Mouse (Mus musculus) frontal cortex, adult (tissue): ENCODE results near the gene Rerg.

Source experiments
- ATAC-seq: cut with Nextera tagmentation; 2 replicates; pipeline ENCODE4 v1.9.2; 2017; ENCODE audit warnings: mild to moderate bottlenecking, moderate library complexity, mixed read lengths; ENCODE audit not compliant: low TSS enrichment

Rerg gene

DNA sequence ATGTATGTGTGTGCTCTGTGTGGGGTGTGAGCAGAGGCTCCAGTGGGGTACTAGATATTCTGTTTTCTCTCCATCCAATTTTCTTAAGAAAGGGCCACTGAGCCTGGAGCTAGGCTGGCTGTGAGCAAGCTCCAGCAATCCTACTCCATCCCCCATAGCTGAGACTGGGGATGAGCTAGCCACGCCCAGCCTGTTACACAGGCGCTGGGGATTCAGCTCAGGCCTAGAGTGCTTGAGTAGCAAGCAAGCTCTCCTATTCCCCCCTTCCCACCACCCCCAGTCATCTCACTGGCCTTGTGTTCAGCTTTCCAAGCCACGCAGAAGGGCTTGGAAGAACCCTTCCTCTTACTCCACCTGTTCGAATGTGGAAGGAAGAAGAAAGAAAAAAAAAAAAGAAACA lies 7.2 kb downstream of the Rerg start:
- ATAC-seq = no peak

DNA sequence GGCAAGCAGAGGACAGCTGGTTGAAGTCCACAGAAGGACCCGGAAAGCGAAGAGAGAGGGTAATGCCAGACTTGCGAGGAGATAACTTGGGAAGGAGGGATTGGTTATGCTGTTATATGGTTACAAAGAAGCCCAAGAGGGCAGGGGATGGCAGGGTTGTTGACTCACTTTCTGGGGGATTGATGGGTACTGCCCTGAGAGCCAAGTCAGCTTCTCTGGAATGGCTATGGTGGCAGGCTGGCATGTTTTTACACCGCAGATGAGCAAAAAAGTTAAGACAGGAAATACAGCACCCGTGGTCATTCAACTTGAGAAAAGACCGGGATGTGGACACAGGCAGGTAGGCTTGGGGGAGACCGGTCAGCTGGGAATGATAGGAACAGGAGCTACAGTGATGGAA lies 7.8 kb downstream of the Rerg start:
- no peak for ATAC-seq

DNA sequence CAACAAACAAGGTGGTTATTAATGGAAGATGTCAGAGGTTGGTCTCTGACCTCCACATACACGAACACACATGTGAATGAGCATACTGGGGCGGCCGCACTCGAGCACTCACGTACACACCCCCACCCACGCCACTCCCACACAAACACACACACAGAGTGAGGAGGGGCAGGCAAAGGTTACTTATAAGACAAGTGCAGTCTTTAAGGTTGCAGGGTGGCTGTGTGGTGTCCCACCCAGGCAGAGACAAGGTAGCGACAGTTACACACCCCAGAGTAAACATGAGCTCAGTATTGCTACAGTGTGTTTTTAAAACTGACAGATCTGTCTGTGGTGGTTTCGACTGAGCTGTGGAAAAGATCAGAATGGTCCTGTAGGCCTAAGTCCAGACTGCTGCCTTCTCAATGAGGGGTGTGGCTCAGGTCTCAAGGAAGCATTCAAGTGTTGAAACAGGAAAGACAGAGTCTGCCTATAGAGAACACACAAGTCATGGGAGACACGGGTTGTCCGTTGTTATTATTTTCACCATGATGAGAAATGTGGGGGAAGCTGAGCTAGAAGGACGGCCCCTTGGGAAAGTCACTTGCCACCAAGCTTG lies 8.7 kb downstream of the Rerg start:
- ATAC-seq = no peak

DNA sequence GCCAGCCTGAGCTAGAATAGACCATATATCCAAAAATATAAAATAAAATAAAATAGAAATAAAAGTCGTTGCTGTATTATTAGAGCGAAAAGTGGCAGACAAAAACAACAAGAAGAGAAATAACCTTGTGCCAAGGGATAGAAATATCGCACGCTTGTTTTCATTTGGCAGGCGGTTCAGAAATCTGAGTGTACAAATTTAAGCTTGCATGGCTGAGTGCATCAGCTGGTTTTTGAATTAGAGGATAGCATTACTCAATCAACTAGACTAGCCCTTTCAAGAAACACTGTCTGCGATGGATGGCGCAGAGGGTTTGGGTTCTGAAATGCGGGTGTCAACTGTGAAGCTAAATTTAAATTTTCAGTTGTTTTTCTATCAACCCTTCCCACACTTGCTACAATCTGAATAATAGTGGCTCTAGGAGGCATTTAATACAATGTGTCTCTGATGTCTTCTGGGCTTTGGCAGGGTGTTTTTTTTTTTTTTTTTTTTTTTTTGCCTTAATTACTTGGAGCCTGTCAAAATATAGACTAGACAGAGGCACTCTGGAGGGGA lies 10.8 kb downstream of the Rerg start:
- peak; percentile 23; the same call in 1 of the 2 replicates for ATAC-seq

DNA sequence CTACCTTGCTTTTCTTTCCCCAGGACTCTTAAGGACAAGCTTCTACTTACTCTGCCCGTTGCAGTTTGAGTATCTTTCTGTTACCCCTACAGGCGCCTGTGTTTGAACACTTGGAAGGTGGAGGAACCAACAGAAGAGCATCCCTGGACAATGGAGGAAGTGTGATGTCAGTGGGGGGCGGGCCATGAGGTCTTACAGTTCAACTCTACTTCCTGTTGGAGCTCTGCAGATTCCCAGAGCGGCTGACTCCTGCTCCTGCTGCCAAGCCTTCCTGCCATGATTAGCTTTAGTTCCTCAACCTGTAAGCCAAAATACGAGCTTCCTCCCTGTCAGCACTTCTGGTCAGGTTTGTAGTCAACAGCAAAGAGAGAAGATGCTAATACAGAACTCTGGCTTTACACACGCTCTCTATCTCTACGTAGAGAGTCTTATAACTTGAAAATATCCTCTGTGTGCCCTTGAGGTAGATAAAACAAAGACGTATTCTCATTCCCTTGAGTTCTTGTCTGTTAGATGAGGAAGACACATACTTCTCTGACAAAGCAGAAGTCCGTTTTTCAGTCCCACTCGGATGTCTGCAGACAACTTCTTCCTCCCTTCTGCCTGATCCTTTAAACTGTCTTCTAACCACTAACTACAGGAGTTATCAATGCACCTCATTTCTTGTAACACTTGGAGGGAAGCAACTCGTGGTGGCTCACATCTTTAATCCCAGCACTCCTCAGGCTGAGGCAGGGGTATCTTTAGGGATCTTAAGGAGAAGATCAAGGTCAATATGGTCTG lies 13.7 kb downstream of the Rerg start:
- ATAC-seq = no peak

DNA sequence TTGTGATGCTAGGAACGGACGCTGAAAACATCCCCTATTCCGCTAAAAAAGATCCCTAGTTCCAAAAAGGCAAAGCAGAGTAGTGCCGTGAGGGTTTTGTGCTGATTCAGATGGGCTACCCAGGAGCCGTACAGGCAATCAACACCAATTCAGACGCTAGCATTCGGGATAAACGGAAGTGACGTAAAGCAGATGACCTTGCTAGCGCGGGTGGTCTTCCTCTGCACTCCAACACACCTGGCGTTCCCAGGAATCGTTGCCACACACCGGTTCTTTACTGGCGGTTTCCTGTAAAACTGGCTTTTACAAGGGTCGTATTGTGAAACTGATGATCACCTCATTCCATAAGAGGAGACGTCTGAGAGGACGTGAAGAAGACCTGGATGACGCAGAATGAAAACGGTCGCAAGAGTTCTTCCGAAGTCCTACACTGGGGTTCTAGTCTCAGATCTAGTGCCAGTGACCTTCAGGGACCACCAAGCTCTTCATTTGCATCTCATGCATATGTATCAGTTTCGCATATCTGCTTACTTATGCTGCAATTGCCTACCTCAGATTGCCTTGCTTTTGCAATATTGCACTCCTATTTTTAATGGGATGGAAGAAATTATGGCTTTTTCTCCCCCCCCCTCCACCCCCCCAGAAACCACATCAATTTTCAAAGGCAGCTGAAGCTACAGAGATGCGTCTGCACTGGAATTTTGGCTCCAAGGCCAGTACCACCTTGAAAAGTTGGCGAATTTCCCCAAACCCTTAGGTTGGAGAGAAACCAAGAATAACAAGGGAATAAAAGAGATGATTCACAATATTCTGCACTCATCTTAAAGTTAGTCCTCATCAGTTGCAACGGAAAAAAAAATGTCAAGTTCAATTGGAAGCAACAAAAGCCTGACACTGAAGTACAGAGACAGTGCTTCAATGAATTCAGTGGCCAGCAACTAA lies 14.8 kb downstream of the Rerg start:
- ATAC-seq = peak; percentile 34; the same call in 1 of the 2 replicates

DNA sequence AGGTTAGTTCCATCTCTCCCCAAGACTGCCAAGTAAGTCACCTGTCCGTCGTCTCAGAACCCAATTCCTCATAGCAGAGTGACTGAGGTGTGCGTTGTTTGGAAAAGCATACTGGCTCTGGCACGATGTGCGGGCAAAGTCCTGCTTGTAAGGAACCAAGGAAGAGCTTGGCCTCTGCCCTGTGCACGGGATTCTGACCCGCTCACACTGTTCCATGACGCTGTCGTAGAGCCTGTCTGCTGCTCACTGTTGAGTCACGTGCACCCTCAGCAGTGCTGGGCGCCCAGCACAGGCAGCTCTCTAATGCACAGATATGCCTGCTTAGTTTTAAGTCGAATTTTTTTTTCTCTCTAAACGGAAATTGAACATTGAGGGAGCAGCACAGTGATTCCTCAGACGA lies 17.3 kb downstream of the Rerg start:
- ATAC-seq = no peak

DNA sequence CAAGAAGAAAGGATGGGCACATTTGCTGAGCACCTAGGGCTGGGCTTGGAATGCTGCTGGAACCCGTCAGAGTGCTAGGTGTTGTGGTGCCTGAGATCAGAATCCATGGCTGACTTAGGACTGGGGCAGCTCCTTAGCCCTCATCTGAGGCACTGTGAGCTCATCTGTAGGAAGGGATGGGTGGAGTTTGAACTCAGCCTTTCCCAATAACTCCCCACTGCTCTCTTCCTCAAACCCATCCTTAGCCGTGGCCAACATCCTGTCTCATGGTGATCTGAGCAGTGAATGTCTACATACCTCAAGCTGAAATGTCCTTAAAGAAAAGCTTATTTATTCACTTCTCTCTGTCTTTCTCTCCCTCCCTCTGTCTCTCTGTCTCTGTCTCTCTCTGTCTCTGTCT lies 19.3 kb downstream of the Rerg start:
- ATAC-seq = no peak

DNA sequence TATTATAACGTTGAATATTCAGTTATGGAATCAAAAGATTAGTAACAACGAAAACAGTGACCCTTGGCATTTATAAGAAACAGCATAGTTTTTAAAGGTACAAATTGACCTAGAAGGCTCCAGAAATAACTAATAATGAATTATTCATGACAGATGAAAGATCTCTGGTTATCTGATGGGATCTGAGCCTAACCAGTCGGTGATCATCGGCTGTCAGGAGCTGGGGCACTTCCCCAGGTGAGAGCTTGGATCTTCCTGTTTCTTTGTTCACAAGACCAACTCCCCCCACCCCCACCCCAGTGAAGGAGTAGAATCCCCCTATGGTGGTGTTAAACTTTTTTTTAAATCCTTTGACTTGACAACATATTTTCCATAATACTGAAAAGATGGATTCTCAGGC lies 20.5 kb downstream of the Rerg start:
- ATAC-seq = no peak

DNA sequence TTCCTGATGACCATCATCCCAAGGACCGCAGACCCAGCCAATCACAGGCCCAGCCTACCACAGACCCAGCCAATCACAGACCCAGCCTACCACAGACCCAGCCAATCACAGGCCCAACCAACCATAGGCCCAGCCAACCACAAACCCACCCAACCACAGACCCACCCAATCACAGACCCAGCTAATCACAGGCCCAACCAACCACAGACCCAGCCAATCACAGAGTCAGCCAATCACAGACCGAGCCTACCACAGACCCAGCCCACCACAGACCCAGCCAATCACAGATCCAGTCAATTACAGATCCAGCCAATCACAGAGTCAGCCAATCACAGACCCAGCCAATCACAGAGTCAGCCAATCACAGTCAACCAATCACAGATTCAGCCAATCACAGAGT lies 23.4 kb downstream of the Rerg start:
- ATAC-seq = no peak

DNA sequence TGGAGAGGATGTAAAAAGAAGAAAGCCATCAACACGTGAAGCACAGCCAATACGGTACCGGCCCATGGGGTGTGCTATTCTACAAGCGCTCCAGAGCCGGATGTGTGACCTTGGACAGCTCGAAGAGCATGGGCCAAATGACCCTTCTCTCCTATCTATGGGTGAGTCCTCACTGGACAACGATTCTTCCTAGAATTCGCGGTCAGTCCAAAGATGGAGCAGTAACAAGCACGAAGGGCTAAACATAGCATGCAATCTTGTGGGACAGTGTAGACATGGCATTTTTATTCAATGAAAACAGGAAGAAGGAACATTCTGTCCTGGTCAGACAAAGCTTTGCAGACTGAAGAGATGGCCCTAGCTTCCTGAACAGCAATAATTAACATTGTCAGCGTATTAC lies 24.7 kb downstream of the Rerg start:
- no peak for ATAC-seq

DNA sequence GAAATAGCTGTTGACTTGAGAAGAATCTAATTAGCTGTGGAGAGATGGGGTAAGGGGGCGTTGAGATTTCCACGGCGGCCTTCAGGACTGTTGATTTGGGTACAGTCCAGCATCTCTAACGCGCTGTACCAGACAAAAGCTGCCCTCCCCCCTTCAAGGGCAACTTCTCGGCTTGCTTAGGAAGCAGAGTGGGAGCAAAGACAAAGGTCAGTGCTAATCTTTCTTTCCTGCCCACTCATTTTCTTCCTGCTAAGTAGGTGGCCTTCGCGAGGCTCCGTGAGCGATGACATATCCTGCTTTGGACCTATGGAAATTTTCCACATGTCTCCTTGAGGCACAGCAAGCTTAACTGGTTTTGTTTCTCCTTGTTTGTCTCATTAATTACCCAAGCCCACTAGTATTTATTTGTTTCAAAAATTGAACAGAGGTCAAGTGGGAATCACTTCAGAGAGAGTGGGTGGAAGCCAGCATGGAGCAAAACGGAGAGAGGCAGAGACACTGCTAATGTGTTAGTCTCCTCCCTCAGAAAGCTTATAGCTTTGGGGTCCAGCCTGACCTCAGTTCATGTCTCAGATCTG lies 25.2 kb downstream of the Rerg start:
- no peak for ATAC-seq

DNA sequence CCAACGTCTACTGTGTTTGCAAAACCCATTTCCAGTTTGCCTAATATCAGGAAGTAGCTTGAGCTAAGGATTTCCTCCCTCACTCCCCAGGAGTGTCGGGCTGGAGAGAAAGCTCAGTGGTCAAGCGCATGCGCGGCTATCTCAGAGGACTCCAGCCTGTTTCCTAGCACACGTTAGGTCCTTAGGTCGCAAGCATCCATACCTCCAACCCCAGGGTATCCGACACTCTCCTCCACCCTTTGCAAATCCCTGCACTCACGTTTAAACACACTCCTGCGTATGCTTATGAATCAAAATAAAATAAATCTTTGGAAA lies 25.8 kb downstream of the Rerg start:
- ATAC-seq = no peak

DNA sequence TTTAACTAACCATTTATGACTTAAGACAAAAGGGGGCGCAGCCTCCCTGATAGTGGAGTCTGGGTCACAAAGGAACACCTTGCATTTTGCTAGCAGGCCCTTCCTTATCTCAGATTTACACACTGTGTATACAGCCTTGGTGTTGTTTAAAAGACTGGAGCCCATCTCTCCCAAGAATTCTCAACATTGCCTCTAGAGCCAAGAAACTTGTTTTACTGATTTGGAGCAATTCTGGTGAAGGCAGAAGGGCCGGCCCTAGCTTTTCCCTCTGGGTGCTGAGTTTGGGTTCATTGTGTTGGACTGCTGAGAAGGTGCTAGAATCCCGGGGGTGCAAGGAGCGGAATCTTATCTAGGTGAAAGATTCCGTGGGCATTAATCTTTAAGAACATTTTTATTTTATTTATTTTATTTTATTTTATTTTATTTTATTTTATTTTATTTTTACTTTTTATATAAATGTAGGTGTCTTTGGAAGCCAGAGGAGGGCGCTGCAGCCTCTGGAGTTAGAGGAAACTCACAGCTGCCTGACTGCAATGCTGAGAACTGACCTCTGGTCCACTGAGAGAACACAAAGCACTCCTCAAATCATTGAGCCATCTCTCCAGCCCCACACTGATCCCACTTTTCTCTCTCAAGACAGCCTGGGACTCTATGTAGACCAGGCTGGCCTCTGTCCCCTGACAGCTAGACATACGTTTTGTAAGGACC lies 26.3 kb downstream of the Rerg start:
- ATAC-seq = no peak

DNA sequence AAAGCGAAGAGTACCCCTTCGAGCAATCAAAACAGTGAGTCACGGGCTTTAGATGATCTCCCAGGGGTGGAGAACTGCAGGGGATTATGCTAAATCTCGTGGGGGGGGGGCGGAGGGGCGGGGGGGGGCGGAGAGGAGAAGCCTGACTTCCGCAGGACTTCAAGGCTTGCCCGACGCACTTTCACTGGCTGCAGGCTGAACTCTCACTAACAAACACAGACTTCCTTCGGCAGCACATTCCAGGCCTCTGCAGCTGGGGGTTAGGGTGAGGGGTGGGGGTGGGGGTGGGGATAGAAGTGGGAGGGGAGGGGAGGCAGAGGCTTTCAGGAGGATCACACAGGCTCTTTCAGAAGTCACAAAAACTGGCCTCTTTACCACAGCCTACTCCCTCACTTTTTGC lies 27.5 kb downstream of the Rerg start:
- no peak for ATAC-seq

DNA sequence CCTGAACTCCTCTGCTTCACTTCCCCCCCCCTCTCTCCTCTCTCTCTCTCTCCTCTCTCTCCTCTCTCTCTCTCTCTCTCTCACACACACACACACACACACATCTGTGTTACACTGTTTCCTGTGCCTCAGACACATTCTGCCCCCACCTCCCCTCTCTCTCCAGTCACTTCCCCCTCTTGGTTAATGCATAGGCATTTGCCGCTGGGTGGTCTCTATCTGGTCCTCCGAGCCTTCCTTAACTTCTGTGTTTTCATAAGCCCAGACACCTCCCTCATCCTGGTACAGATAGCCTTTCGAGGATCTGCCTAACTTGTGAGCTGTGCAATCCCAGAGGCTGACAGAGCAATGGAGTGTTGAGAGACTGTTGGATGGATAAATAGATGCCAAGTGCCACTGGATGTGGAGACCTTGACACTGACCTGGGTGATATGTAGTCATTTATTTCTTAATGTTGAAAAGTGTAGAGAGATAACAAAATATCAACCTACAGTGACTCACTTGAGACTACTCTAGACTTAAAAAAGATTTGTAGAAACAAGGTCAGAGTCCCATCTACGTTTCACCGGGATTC lies 29.0 kb downstream of the Rerg start:
- ATAC-seq = no peak

DNA sequence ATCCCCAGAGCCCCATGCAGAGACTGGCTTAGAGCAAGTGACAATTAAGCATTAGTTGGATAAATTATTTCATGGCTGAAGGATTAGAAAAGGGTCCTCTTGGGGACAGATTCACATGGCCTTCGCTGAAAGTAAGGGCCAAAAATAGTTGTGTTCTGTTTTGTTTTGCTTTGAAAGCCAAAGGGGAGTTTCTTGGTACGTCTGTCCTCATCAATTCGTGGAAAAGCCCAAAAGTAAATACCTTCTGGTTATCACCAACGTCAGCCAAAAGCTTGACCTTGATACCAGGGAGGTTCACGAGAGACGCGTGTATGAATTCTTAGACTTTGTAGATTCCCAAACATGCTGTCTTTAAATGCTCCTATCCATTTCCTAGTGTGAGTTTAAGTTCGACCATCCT lies 31.5 kb downstream of the Rerg start:
- ATAC-seq = no peak

DNA sequence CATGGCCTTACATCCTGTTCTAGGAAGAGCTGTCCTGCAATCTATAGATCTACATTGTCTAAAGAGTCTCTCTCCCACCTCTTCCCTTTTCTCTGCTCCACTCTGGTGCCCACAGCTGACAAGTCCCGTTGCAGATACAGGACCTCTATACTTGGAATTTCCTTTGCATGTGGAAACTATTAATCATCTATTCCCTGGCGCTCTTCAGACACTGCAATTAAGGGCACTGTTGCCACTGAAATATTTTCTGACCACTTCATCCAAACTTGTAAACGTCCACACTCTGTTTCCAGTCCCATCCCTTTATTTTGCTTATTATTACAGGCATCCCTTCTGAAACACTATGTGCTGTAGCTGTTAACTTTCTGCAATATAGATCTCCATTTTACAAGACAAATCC lies 31.9 kb downstream of the Rerg start:
- ATAC-seq = no peak

DNA sequence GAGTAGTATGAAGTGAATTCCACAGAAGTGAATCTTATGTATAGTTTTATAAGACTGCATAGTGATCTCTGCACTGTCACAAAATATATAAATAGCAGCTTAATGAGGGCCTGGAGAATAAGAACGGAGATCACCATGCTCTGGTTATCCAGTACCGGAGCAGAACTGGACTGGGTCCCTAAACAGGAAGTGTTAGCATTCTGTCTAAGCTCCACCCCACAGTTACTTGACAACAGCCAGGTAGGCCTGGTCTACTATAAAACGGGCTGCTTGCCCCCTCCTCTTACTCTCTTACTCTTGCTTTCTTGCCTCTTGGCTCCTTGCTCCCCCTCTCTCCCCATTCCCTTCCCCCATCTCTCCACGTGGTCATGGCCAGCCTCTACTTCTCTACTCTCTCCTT lies 33.9 kb downstream of the Rerg start:
- ATAC-seq = no peak

DNA sequence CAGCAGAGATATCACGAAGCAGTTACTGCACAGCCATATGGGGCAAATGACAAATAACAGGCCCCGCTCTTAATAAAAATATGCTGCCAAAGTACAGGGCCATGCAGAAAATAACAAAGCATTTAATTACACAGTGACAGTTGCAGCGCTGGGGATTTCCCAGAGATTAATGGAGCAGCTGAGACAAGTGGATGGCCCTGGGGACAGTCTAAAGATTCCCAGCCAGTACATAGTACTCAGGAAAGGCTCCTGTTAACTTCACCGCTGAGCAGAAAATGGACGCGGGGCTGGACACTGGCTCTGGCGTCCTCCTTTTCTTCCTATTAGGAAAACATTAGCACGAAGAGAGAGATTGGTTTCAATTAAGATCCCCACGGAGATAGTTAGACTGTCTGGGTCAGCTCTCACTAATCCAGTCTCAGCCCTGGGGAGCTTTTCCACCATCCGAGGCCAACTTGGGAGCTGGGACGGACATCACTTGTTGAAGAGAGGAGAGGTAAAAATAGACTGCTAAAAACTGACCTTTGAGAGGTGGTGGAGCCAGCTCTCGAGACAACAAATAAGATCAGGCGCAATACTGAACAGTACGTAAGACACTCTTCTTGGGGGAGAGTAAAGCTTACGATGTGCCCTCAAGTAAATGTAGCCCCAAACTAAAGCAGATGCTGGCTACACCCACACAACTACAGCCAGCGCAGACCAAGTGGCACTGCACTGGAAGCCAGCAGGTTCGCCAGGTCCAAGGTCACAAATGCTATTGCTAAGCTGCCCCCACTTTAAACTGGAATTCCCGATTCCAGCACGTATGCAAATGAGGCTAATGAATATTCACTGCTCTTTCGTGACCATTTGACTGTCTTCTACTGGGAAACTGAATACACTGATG lies 34.5 kb downstream of the Rerg start:
- no peak for ATAC-seq
